Mouse (Mus musculus) left cerebral cortex, postnatal 4 days (tissue): ENCODE measurements at regions not wholly inside any gene's neighbourhood (a gene's known extent, or its start where the extent isn't known, plus 50 kb on each side); places are given as distances from the start of the nearest gene placed in this dataset.

Experiments
- DNase-seq: peaks from one replicate; pipeline ENCODE4 v3.0.0-alpha.2; 2022
- intact Hi-C: fragments of 180-260 bp; cut with DNase I; formaldehyde crosslinking; loops from one replicate; pipeline ENCODE4 v1.15.1; 2025

GRCm38 (mm10) chr16:76527106-76527949, 153.7 kb upstream of the Nrip1 start:
- intact Hi-C loops: no loop called here
- no peak for DNase-seq

GRCm38 (mm10) chr16:76525563-76525962, 151.9 kb upstream of the Nrip1 start:
- intact Hi-C loops: no loop called here
- no peak for DNase-seq

GRCm38 (mm10) chr16:76524921-76525320, 151.3 kb upstream of the Nrip1 start:
- DNase-seq: no peak
- intact Hi-C loops: no loop called here

GRCm38 (mm10) chr16:76521142-76521541, 147.5 kb upstream of the Nrip1 start:
- intact Hi-C loops: no loop called here

GRCm38 (mm10) chr16:76520643-76520993, 147.0 kb upstream of the Nrip1 start:
- no peak for DNase-seq
- intact Hi-C loops: no loop called here

More at GRCm38 (mm10) chr16:76521142-76521541, 147.5 kb upstream of the Nrip1 start:
- no peak for DNase-seq

- DNase-seq: no peak
- intact Hi-C loops: no loop called here
Observed at GRCm38 (mm10) chr16:76519911-76520642, 146.4 kb upstream of the Nrip1 start.

- DNase-seq: no peak
- intact Hi-C loops: no loop called here
Observed at GRCm38 (mm10) chr16:76510861-76511260, 137.2 kb upstream of the Nrip1 start.

- intact Hi-C loops: no loop called here
- DNase-seq: no peak
Observed at GRCm38 (mm10) chr16:76509109-76509650, 135.6 kb upstream of the Nrip1 start.

- no peak for DNase-seq
- intact Hi-C loops: no loop called here
Observed at GRCm38 (mm10) chr16:76507191-76507746, 133.6 kb upstream of the Nrip1 start.

GRCm38 (mm10) chr16:76506240-76506639, 132.6 kb upstream of the Nrip1 start:
- intact Hi-C loops: no loop called here
- DNase-seq: no peak

- no peak for DNase-seq
- intact Hi-C loops: no loop called here
Observed at GRCm38 (mm10) chr16:76499686-76500400, 126.2 kb upstream of the Nrip1 start.

GRCm38 (mm10) chr16:76498233-76498632, 124.6 kb upstream of the Nrip1 start:
- intact Hi-C loops: no loop called here
- no peak for DNase-seq

GRCm38 (mm10) chr16:76497041-76497808, 123.6 kb upstream of the Nrip1 start:
- intact Hi-C loops: no loop called here
- no peak for DNase-seq

- no peak for DNase-seq
- intact Hi-C loops: no loop called here
Observed at GRCm38 (mm10) chr16:76483419-76483818, 109.8 kb upstream of the Nrip1 start.

- DNase-seq: no peak
- intact Hi-C loops: no loop called here
Observed at GRCm38 (mm10) chr16:76481966-76482365, 108.3 kb upstream of the Nrip1 start.

GRCm38 (mm10) chr16:76477474-76477873, 103.8 kb upstream of the Nrip1 start:
- no peak for DNase-seq

GRCm38 (mm10) chr16:76474481-76474880, 100.9 kb upstream of the Nrip1 start:
- intact Hi-C loops: no loop called here
- no peak for DNase-seq

More at GRCm38 (mm10) chr16:76477474-76477873, 103.8 kb upstream of the Nrip1 start:
- intact Hi-C loops: no loop called here

- intact Hi-C loops: no loop called here
- no peak for DNase-seq
Observed at GRCm38 (mm10) chr16:76472386-76472785, 98.8 kb upstream of the Nrip1 start.

GRCm38 (mm10) chr16:76471081-76471480, 97.5 kb upstream of the Nrip1 start:
- intact Hi-C loops: no loop called here
- no peak for DNase-seq

GRCm38 (mm10) chr16:76459521-76459920, 85.9 kb upstream of the Nrip1 start:
- DNase-seq: no peak
- intact Hi-C loops: no loop called here
